Mouse (Mus musculus): Measurements from ENCODE around the gene Cd99l2. TPM values are rescaled to one million over a fixed set of nuclear protein-coding genes. Genes with fewer than 3 reads are reported as not detected.

Cd99l2 gene
- polyA plus RNA-seq (2015; fragmentation: Nextera tagmentation; extraction: Ambion mirVana), result 35.8 and 37.8 TPM in 2 replicates

- Histone ChIP-seq H3K9me3 (no peaks in the 10 kb centered on the region), H3K9ac (peak within 1 kb of the TSS; percentile 78), H3K36me3 (no peaks in the 10 kb centered on the region), H3K4me1 (0 out of 2 replicates have a peak, but pooled peaks cover 7% of the 10 kb centered on the region), H3K4me3 (peak within 1 kb of the TSS; percentile 54), H3K27ac (peak within 1 kb of the TSS; percentile 92), H3K27me3 (peaks cover 8% of the 10 kb centered on the region; the same call in 1 of the 2 replicates), H3K4me2 (peak within 1 kb of the TSS; percentile 66)
- WGBS, result 19% methylated on average over 23 of the region's 23 CpGs
- ATAC-seq (ENCODE audit: insufficient number of reproducible peaks, insufficient read depth, low FRiP score, low TSS enrichment, low read depth), result peak; percentile 95
Observed at GRCm38 (mm10) chrX:71492634-71493278, at the start of gene Cd99l2. TSS of gene Cd99l2 (minus strand) at chrX:71492849.

DNA sequence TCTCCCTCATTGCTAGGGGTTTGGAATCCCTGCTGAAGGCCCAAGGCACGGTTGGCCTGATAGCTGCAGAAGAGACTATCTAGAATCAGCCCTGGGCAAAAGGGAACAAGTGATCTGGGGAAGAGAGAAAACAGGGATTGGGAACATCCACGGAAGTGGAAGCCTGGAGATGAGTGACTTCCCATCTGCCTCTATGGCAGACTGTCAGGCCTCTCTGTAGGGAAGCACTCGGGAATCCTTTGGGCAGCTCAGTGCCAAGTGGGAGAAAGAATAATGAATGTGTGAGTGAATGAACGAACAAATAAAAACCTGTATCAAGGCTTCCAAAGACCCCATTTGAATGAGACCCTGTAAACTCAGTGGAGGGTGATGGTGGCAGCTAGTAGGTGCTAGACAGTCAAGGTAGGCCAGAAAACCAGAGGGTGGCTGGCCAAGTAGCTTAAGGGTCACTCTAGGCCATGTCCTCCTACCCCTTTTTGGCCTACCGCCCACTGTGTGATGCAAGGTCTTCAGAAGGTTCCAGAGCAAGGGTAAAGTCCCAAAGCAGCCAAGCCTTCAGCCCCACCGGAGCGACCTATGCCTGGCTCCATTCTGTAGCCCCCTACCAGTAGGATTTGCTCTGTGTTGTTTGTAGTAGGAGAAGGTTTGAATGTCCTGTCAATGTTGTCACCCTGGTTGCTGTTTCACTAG lies 48.3 kb upstream of the Cd99l2 start:
- no peaks in the 10 kb centered on the region for H3K4me1 ChIP-seq
- H3K36me3 ChIP-seq, result no peaks in the 10 kb centered on the region
- H3K27ac ChIP-seq, result no peak overlapping the region
- no peak overlapping the region for H3K4me2 ChIP-seq
- WGBS, result 76% methylated on average over 7 of the region's 7 CpGs
- H3K9me3 ChIP-seq, result no peaks in the 10 kb centered on the region
- peaks cover 16% of the 10 kb centered on the region; the same call in 1 of the 2 replicates for H3K27me3 ChIP-seq
- ATAC-seq (ENCODE audit: insufficient number of reproducible peaks, insufficient read depth, low FRiP score, low TSS enrichment, low read depth), result no peak
- H3K4me3 ChIP-seq, result no peak overlapping the region
- no peak overlapping the region for H3K9ac ChIP-seq

GRCm38 (mm10) chrX:71537791-71538190 lies 45.1 kb upstream of the Cd99l2 start:
- Histone ChIP-seq H3K27ac (no peak overlapping the region), H3K4me2 (no peak overlapping the region), H3K9ac (no peak overlapping the region), H3K9me3 (no peaks in the 10 kb centered on the region), H3K27me3 (peaks cover 16% of the 10 kb centered on the region; the same call in 1 of the 2 replicates), H3K4me1 (no peaks in the 10 kb centered on the region), H3K4me3 (no peak overlapping the region), H3K36me3 (no peaks in the 10 kb centered on the region)
- ATAC-seq (ENCODE audit: insufficient number of reproducible peaks, insufficient read depth, low FRiP score, low TSS enrichment, low read depth), result no peak
- WGBS, result 72% methylated on average over 2 of the region's 2 CpGs

GRCm38 (mm10) chrX:71534102-71534501 lies 41.5 kb upstream of the Cd99l2 start:
- Histone ChIP-seq H3K4me3 (no peak overlapping the region), H3K4me1 (no peaks in the 10 kb centered on the region; the same call in 1 of the 2 replicates), H3K27ac (no peak overlapping the region), H3K4me2 (no peak overlapping the region), H3K9ac (no peak overlapping the region), H3K36me3 (no peaks in the 10 kb centered on the region), H3K27me3 (0 out of 2 replicates have a peak, but pooled peaks cover 5% of the 10 kb centered on the region), H3K9me3 (no peaks in the 10 kb centered on the region)
- no peak for ATAC-seq (ENCODE audit: insufficient number of reproducible peaks, insufficient read depth, low FRiP score, low TSS enrichment, low read depth)
- 77% methylated on average over 5 of the region's 5 CpGs for WGBS

DNA sequence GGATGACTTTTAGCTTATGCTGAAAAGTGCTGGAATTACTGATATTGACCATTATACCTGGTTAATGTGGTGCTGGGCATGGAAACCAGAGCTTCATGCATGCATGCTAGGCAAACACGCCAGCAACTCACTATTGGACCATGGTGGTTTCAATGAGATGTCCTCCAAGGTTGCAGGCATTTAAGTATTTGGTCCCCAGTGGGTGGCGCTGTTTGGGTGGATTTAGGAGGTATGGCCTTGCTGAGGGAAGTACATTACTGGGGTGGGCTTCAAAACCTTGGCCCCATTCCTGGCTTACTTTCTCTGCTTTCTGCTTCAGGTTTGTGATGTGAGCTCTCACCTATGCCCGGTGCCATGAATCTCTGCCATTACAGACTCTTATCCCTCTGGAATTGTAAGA lies 40.0 kb upstream of the Cd99l2 start:
- Histone ChIP-seq H3K9me3 (no peaks in the 10 kb centered on the region), H3K4me1 (peaks cover 7% of the 10 kb centered on the region), H3K36me3 (no peaks in the 10 kb centered on the region), H3K27ac (no peak overlapping the region), H3K9ac (no peak overlapping the region), H3K4me2 (no peak overlapping the region), H3K4me3 (no peak overlapping the region), H3K27me3 (no peaks in the 10 kb centered on the region)
- WGBS, result 72% methylated on average over 3 of the region's 3 CpGs
- ATAC-seq (ENCODE audit: insufficient number of reproducible peaks, insufficient read depth, low FRiP score, low TSS enrichment, low read depth), result no peak

DNA sequence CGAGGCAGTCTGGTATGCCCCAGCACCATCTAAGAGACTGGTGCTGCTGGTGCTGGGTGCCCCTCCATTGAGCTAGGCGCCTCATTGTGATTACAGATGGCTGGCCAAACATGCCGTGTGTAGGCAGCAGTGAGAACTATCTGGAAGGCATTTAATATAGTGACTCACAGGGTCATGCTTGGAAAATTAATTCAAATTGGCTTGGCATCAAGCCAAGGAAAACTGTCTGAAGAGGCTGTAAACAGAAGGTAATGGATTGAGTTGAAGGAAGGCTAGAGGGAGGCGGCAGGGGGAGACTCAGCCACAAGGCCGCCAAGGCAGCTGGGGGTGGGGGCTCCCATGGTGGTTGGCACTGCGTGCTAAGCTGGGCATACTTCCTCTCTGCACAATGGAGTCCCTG lies 36.0 kb upstream of the Cd99l2 start:
- H3K27ac ChIP-seq, result no peak overlapping the region
- H3K27me3 ChIP-seq, result no peaks in the 10 kb centered on the region; the same call in 1 of the 2 replicates
- WGBS, result 42% methylated on average over 6 of the region's 6 CpGs

DNA sequence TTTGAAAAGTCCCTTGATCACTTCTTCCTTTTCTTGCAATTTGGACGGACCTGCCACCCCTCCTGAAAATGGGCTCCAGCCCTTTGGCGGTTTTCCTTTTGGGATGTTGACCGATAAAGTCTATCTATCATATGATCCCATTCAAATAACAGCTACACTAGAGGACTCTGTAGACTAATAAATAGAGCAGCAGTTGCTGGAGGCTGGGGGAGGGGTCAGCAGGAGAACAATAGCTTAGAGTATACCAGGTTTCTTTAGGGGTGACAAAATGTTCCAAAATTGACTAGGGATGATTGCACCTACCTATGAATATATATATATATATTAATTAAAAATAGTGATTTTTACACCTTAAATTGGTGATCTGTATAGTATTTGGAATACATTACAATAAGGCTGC lies 35.5 kb upstream of the Cd99l2 start:
- WGBS, result 53% methylated on average over 3 of the region's 3 CpGs
- Histone ChIP-seq H3K9ac (no peak overlapping the region), H3K27me3 (no peaks in the 10 kb centered on the region; the same call in 1 of the 2 replicates), H3K27ac (no peak overlapping the region), H3K4me2 (no peak overlapping the region), H3K4me1 (peaks cover 7% of the 10 kb centered on the region), H3K36me3 (no peaks in the 10 kb centered on the region), H3K9me3 (no peaks in the 10 kb centered on the region), H3K4me3 (no peak overlapping the region)
- no peak for ATAC-seq (ENCODE audit: insufficient number of reproducible peaks, insufficient read depth, low FRiP score, low TSS enrichment, low read depth)

More for the DNA sequence above, 36.0 kb upstream of the Cd99l2 start:
- H3K9ac ChIP-seq, result no peak overlapping the region
- H3K4me3 ChIP-seq, result no peak overlapping the region
- H3K36me3 ChIP-seq, result no peaks in the 10 kb centered on the region
- H3K4me1 ChIP-seq, result peaks cover 7% of the 10 kb centered on the region
- H3K9me3 ChIP-seq, result no peaks in the 10 kb centered on the region
- ATAC-seq (ENCODE audit: insufficient number of reproducible peaks, insufficient read depth, low FRiP score, low TSS enrichment, low read depth), result peak; percentile 59; the same call in 1 of the 2 replicates
- no peak overlapping the region for H3K4me2 ChIP-seq

DNA sequence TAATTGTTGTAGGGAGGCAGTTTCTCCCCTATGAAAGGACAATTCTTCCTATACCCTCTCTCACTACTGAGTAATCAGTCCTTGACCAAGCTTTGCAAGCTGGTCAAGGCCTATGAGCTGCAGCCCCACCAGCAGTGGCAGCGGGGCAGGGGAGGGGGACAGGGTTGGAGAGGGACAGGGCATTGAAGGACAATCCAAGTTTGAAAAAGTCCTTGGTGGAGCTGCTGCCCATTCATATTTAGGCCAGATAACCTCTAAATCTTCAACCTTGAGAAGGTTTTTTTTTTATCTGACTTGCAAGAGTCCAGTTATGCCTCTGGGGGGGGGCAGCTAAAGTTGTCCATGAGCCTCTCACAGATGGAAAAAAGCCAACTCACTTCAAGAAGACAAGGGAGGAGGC lies 34.8 kb upstream of the Cd99l2 start:
- ATAC-seq (ENCODE audit: insufficient number of reproducible peaks, insufficient read depth, low FRiP score, low TSS enrichment, low read depth), result no peak

GRCm38 (mm10) chrX:71525593-71526299 lies 33.1 kb upstream of the Cd99l2 start:
- no peak overlapping the region for H3K9ac ChIP-seq
- H3K36me3 ChIP-seq, result no peaks in the 10 kb centered on the region
- H3K27me3 ChIP-seq, result peaks cover 2% of the 10 kb centered on the region; the same call in 1 of the 2 replicates
- WGBS, result 66% methylated on average over 3 of the region's 3 CpGs
- peaks cover 7% of the 10 kb centered on the region for H3K4me1 ChIP-seq
- no peak overlapping the region for H3K4me2 ChIP-seq
- H3K4me3 ChIP-seq, result no peak overlapping the region
- no peaks in the 10 kb centered on the region for H3K9me3 ChIP-seq
- no peak overlapping the region for H3K27ac ChIP-seq
- no peak for ATAC-seq (ENCODE audit: insufficient number of reproducible peaks, insufficient read depth, low FRiP score, low TSS enrichment, low read depth)

More for the DNA sequence above, 34.8 kb upstream of the Cd99l2 start:
- Histone ChIP-seq H3K9ac (no peak overlapping the region), H3K4me3 (no peak overlapping the region), H3K27ac (no peak overlapping the region), H3K4me1 (peaks cover 7% of the 10 kb centered on the region), H3K4me2 (no peak overlapping the region), H3K27me3 (no peaks in the 10 kb centered on the region; the same call in 1 of the 2 replicates), H3K36me3 (no peaks in the 10 kb centered on the region), H3K9me3 (no peaks in the 10 kb centered on the region)
- 77% methylated on average over 1 of the region's 1 CpGs for WGBS

GRCm38 (mm10) chrX:71524310-71524709 lies 31.7 kb upstream of the Cd99l2 start:
- Histone ChIP-seq H3K4me3 (no peak overlapping the region), H3K27me3 (peaks cover 2% of the 10 kb centered on the region; the same call in 1 of the 2 replicates), H3K36me3 (no peaks in the 10 kb centered on the region), H3K4me1 (peaks cover 7% of the 10 kb centered on the region), H3K4me2 (no peak overlapping the region), H3K27ac (no peak overlapping the region), H3K9me3 (no peaks in the 10 kb centered on the region), H3K9ac (no peak overlapping the region)
- no peak for ATAC-seq (ENCODE audit: insufficient number of reproducible peaks, insufficient read depth, low FRiP score, low TSS enrichment, low read depth)
- 65% methylated on average over 2 of the region's 2 CpGs for WGBS

DNA sequence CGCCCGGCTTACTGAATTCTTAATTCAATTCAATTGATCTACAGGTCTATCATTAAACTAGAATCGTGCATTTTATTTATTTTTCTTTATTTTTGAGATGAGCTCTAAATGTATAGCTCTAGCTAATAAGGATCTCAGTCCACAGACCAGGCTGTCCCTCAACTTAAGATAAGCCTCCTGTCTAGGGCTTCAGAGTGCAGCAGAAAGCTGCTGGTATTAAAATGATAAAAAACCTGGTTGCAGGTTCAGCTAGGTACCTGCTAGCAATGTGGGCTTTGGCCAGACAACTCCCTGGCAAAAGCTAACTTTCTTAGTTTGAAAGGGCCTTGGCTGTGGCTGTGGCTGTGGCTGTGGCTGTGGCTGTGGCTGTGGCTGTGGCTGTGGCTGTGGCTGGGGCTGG lies 30.2 kb upstream of the Cd99l2 start:
- ATAC-seq (ENCODE audit: insufficient number of reproducible peaks, insufficient read depth, low FRiP score, low TSS enrichment, low read depth), result no peak
- H3K36me3 ChIP-seq, result no peaks in the 10 kb centered on the region
- H3K9ac ChIP-seq, result no peak overlapping the region
- peaks cover 2% of the 10 kb centered on the region; the same call in 1 of the 2 replicates for H3K27me3 ChIP-seq
- no peaks in the 10 kb centered on the region for H3K9me3 ChIP-seq
- H3K27ac ChIP-seq, result no peak overlapping the region
- H3K4me2 ChIP-seq, result no peak overlapping the region
- H3K4me1 ChIP-seq, result no peaks in the 10 kb centered on the region
- H3K4me3 ChIP-seq, result no peak overlapping the region
- 85% methylated on average over 3 of the region's 3 CpGs for WGBS
